Mouse (Mus musculus) lung, adult 18-20 months (tissue): Measurements from ENCODE around the gene Shroom1.
"Not testable (repeated sequence)": the region's sequence is repeated elsewhere in the genome, so short reads cannot be mapped to it uniquely, and the experiment has no call there.

Source experiments
- DNase-seq, 2 experiments: peaks; one replicate each; pipeline ENCODE4 v3.0.0; 2022; ENCODE audit warnings: mixed read lengths in 2 of 2

The Shroom1 gene

DNA sequence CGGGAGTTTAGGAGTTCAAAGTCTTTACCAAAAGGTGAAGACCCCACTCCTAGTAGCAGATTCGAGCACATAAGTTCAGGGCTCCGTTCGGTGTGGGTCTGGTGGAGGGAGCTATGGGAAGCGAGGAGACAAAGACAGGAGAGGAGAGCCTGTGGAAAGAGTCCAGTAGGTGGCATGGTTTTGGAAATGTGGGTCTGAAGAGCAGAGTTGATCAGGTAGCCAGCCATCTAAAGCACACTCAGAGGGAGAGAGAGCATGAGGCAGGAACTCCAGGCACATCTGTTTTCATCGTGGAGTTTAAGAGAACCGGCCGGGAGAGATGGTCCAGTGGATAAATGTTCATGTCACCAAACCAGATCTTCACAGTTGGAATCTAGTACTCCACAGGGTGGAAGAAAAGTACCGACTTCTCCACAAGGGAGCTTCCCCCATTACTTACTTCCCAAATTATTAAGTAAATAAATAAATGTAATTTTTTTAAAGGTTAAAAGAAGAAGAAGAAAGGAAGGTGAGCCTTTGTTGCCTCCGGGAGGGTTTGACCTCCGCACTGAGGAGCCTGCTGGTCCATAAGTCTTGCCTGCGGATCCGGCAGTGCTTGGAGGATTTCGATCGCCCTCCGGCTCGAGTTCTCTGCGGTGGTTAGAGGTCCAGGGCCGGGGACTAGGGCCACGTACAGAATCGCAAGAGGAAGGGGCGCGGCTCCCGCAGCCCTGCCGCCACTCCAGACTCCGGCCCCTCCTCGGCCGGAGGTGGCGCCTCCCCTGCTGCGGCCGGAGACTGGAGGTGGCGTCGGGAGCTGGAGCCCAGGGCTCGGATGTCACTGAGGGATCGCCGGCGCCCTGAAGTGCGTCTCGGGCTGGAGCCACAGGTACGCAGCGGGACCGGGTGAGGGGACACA, at the start of gene Shroom1, which contains the start of gene Gm10447:
TSS of gene Shroom1 (plus strand) at position 732 of the 898 bp plus-strand sequence.
TSS of gene Gm10447 (minus strand) at position 637 of the 898 bp plus-strand sequence.
- DNase-seq, result peak; percentile 73 to 75

DNA sequence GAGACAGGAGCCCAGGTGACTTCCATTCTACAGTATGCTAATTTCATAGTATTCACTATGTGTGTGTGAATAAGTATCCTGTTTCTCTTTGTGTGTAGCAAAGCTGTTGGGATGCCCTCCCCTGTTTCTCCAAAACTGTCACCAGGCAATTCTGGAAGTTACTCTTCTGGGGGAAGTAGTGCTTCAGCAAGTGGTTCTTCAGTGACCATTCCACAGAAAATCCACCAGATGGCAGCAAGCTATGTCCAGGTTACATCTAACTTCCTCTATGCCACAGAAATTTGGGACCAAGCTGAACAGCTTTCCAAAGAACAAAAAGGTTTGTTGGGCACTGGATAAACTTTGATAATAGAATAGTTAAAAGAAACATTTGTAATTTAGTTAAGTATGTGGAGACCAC, 45.3 kb upstream of the Shroom1 start:
- DNase-seq, result no peak

DNA sequence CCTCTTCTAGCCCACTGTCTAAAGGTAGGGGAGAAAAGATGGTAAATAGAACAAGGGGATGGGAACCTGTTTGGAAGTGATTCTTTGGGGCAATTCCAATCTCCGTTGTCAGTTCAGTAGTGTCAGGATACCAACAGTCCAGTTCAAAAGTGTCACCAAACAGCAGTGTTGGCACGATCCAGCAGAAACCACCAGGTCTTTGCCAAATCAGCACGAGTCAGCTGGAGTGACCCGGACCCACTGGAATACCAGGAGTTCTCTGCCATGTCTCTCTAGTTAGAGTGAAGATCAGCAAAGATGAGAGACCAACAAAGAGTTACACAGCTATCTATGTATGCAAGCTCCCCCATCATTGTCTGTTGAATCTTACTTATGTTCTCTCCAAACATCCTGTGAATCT, 43.1 kb upstream of the Shroom1 start:
- no peak for DNase-seq

DNA sequence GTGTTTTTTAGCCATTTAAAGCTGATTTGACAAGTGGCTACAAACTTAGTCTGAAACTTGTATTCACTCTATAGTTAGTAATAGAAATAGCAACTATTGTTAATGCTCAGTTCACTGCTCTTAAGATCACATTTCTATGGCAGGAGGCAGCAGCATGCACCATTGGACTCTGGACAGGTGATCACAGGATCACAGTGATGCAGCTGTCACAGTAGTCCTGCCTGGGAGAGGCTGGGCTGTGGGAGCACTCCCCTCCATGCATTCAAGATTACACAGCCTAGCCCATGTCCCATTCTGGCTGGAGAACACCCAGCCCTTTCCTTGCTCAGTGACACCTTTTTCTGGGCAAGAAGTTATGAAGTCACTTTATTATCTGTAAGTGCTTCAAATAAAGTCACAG, 39.0 kb upstream of the Shroom1 start:
- no peak for DNase-seq

DNA sequence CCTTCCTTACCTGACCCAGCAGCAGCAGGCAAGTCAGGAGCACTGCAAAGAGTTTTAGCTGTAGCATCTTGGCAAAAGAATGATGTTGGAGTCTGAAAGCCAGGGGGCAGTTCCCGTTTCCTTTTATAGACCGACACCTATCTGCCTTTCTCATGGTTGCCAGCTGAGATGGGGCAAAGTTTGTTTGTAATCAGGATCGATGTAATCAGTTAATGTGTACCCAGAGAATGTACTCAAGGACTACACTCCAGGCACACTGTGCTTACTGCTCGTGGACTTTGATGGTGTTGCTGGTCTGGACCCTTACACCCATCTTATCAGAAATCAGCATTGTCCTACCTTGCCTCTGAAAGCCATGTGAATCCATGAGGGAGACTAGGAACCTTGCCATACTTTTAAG, 34.0 kb upstream of the Shroom1 start, which contains the start of gene Leap2:
TSS of gene Leap2 (minus strand) at position 135 of the 400 bp plus-strand sequence.
- DNase-seq, result no peak

DNA sequence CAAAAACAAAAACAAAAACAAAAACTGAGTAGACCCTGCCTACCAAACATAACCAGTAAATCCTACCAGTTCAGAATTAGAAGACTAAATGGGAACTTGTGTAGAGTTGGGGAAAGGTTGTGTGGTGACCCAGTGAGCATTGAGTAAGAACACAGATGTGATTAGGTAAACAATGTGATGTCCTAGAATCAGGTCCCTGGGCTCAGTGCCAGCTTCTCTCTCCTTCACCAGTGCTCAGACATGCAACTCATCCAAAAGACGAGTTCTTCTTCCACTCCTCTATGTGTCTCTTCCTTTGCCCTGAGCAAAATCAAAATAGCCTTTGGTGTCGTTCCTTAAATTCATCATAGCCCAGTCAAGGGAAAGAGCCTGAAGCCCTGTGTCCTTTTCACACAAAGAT, 32.2 kb upstream of the Shroom1 start:
- DNase-seq, result no peak

DNA sequence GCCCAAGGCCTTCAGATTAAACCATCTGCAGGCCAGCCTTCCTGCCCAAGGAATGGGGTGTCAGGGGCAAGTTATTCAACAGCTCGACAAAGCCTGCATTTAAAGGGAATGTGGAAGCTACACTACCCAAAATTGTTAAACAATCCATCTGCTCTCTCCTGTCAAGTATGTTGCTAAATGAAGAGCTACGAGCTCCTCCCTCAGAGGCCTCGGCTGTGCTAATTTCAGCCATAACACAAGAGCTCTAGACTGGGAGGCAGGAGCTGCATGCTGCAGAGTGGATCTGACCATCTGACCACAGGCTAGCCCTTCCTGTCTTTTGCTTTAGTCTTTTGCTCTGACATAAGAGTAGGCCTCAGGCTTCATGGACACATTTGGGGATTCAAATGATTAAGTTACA, 31.8 kb upstream of the Shroom1 start:
- no peak for DNase-seq

DNA sequence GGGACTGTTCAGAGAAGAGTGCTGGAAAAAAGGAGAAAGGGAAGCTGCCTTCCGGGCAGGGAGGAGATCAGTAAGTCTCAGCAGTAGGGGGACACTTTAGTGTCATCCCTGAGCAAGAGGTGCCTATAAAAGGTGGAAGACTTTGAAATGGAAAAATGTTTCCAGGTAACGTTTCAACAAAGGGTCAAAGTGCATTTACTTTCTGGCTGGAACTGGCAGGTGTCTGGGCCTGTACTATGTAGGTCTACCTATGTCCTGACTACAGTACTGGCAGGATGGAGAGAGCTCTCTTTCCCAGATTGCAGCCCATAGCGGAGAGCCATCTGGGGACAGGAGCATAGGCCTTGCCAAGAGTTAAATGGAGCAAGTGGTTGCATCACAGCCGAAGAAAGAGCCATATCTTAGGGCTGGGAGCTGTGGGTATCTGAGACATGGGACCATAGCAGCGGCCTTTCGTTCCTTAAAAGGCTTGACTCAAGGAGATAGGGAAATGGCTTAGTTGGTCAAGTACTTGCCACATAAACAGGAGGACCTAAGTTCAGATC, 31.2 kb upstream of the Shroom1 start:
- no peak for DNase-seq

DNA sequence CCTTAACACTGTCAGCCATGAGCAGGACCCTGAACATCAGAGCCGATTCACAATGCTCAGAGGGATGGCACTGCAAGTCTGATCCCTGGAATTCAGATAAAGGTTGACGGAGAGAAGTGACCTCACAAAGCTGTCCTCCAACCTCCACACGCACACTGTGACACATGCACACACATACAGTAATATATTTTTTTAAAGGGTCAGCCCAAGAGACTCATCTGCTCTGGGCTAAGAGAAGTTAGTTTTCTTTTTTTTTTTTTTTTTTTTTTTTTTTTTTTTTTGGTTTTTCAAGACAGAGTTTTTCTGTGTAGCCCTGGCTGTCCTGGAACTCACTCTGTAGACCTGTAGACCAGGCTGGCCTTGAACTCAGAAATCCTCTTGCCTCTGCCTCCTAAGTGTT, 30.1 kb upstream of the Shroom1 start:
- not testable (repeated sequence) for DNase-seq

DNA sequence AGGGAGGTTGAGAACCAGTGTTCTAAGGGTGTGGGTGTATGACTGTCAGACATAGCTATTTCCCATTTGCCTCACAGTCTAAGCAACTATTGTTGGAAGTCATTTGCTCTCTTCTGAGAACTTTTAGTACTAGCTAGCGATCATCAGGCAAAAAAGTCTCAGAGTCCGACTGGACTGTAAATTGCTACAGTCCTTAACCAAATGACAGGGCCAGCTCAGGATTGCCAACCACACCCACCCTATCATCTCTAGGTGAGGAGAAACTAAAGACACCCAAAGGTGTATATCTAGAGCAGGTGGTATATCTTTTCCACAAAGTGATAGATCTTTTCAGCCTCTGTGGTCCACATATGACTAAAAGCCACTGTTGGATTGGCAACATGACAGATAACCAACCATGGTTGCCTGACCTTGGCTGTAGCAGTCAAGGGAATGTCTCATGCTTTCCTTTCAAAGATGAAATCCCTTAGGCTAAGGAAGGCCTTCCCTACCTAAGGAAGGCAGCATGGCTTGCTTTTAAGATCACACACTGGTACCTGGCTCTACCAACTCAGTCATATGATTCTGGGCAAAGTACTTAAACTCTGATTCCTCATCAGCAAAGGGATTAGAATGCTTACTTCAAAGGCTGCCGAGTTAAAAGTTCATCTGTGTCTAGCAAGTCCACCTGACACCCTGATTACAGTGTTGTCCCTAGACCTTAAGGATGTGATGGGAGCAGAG, 28.9 kb upstream of the Shroom1 start:
- DNase-seq, result no peak

DNA sequence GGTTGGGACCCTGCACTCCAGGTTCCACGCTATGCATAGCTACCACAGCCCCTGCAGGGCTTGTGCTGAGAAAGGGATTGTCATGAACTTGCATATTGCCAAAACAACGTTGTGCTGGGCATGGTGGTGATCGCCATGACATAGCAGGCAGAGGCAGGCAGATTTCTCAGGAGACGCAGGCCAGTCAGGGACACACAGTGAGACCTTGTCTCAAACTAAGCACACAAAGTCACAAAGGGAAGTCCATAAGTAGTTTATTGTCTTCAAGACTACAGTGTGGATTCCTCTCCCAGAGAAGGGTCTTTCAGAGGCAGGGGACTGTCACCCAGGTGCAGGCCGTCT, 28.3 kb upstream of the Shroom1 start:
- DNase-seq, result no peak

DNA sequence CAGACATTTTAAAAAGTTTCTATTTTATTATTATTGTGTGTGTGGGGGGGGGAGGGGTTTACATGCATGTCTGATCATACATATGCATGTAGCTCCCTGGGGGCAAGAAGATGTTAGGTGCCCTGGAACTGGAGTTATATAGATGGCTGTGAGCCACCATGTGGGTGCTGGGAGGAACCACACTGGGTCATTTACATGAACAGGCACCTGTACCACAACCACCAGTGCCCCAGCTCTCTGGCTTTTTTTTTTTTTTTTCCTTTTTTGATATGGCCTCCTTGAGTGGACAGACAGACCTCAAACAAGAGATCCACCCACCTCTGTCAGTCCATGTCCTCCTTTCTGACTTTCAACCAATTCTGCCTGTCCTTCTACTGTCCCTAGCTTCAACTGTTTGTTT, 27.8 kb upstream of the Shroom1 start:
- DNase-seq, result no peak

DNA sequence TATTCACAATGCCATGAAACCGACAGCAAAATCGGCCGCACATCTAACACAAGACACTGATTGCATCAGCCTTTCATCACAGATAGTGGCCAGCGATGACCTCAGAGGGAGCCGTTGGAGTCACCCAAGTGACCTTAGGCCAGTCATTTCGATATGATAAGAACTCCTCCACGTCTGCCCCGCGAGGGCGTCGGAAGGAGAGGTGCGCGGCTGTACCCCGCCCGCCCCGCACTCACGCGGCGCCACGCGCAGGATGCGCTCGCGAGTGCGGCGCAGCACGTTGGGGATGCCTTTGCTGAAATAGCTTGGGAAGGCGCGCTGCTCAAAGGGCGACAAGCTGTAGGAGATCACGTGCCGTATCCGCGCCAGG, 26.7 kb upstream of the Shroom1 start:
- DNase-seq, result no peak

DNA sequence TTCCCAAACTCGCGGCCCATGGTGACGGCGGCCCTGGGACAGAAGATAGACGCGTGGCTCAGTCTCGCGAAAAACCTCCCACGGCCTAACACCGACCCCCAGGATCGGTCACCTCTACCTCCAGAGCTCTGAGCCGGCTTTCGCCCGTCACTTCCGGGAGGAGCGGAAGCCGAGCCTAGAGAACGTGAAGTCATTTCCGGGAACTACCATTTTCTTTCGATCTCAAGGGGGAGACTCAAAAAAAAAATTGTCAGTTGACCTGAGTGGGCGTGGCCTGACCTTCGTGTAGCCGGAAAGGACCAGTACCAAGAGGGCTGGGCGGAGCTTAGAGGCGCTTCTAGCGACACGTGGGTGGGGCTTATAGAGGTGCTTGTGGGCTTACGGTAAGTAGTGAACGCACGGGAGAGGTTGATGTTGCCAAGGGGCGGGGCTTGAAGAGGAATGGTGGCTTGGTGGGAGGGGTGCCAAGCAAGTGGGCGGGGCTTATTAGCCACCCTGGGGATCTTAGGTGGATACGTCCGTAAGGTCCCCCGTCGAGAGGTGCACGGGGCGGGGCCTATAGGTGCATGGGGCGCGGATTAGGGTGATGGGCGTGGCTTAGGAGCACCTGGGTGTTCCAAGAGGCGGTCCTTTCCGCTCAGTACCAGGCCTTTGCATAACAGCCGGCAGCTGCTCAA, 26.2 kb upstream of the Shroom1 start, which contains the start of the genes Uqcrq and Gdf9:
TSS of gene Uqcrq (minus strand) at position 162 of the 677 bp plus-strand sequence.
TSS of gene Gdf9 (plus strand) at position 354 of the 677 bp plus-strand sequence.
- DNase-seq, result peak; percentile 100

DNA sequence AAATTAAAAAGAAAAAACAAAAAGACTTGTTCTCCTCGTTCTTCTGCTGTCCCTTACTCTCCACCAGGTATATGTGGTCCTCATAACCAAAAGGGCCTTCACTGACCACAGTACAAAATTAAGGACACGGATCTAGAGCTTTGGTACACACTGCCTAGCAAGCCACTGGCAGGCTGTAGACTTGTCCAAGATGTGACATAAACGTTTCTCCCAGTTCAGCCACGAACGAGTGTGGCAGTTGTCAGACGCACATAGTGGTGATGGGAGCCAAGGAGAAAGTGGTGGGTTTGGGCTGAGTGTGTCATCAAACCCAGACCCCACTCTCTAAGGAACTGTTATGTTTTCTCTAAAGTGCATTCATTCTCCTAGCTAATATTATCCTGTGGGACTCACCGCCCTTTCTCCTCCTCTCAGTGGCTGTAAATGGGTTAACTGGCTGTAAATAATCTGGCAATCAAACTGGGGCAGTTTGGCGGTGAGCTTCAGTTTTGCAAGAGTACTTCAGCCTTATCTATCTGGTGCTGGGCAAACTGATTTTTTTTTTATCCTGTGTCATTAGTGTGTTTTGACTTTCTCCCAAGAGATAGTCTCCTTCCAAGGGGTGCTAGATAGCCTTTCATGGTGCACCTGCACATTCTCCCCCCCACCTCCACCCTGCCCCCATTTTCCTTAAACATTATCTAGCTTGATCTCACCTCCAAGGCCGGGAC, 25.5 kb upstream of the Shroom1 start:
- peak; percentile 16 to 48 for DNase-seq

DNA sequence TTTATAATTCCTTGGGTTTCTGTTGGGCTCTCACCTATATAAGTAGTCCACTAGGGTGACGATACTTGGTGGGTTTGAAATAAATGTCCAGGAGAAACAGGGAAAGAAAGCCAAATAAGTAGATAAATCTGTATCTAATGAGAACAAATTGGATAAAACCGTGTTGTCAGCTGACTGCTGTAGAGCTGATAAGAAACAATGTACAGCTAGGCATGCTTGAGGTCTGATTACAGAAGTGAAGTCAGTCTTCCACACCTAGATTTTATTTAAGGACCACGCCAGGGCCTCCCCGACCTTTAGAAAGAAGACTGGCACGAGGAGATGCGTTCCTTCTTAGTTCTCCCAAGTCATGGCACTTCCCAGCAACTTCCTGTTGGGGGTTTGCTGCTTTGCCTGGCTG, 23.9 kb upstream of the Shroom1 start:
- DNase-seq, result no peak

DNA sequence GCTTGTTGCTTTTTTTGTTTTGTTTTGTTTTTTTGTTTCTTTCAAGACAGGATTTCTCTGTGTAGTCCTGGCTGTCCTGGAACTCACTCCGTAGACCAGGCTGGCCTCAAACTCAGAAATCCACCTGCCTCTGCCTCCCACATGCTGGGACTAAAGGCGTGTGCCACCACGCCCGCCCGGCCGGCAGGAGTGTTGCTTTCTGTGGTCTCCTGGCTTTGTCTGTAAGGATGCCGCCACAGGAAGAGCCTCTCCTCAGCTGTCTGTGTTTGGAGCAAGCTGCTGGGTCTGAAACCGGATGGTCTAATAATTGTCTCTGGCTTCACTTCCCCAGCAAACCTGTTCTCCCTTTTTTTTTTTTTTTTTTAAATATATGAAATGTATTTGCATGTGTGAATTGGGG, 21.5 kb upstream of the Shroom1 start:
- no peak for DNase-seq

DNA sequence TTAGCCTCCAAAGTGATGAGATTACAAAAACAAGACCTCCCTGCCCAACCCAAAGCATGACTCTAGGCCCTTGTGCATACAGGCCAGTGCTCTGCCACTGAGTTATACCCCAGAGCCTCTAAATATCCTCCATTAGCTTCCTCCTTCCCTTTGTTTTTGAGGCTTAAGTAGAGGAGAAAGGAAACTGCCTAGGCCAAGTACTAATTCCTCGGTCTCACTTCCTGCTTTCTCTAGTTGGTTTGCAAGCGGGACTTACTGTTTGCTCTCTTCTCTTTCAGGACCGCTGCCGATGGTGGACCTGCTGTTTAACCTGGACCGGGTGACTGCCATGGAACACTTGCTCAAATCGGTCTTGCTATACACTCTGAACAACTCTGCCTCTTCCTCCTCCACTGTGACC, 20.7 kb upstream of the Shroom1 start:
- no peak for DNase-seq

DNA sequence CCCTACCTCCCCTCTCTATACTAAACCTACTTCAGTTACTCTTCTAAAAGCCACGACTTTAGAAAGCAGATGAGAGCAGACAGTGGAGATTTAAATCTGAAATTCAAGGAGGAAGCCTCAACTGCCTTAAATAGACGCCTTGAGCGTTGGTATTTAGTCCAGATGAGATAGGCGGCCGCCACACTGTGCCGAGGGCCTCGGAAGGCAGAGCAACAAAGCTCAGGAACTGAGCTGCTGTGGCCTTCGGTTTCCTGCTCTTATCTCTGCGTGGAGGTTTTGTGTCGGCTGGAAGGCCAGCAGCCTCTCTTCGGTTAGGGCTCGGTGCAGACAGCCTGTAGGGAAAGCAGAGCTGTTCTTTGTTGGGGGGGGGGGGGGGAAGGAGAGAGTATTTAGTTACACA, 15.1 kb upstream of the Shroom1 start:
- DNase-seq, result no peak

DNA sequence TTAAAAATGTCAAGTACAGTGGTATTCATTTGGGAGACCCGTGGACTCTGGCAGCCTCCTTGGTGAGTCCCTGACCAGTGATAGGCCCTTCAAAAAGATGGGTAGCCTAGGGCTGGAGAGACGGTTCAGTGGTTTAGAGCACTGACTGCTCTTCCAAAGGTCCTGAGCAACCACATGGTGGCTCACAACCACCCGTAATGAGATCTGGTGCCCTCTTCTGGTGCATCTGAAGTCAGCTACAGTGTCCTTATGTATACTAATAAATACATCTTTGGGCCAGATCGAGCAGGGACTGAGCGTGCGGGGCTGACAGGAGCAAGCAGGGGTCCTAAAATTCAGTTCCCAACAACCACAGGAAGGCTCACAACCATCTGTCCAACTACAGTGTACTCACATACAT, 13.1 kb upstream of the Shroom1 start:
- DNase-seq, result peak; percentile 32 to 47

DNA sequence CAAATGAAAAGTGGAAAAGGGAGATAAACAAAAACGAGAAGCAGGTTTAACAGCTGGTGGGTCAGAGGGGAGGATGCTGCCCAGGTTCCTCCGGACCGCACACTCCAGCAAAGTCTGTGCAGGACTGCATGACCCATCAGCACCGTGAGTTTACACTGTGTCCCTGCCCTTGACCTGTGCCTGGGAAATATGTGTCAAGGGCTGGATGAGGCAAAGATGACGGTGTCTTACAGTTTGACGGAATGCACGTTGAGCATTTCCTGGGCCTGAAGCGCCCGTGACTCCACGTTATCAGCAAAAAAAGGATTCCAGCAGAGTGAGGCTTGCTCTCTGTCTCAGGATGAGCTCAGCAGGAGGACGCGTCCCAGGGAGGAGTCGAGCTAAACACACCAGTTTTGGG, 11.4 kb upstream of the Shroom1 start:
- DNase-seq, result no peak

DNA sequence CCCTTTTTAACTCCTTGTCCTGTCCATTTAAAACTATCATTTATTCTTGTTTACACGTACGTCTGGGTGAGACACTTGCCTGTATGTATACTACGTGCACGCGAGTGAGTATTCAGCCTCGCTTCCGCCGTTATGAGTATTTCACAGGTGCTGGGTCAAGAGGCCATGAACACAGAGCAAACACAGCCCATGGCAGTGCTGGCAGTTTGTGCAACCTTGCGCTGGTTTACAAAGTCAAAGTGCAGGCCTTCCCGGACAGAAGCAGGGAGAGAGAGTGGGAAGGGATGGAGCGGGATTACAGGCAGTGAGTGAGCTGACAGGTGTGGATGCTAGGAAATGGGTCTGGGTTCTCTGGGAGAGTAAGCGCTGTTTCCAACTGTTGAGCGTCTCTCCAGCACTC, 10.8 kb upstream of the Shroom1 start:
- DNase-seq, result no peak
